Mouse (Mus musculus): Measurements from ENCODE around the gene Ano4. TPM values are rescaled to one million over a fixed set of nuclear protein-coding genes. Genes with fewer than 3 reads are reported as not detected.

Gene Ano4
- polyA plus RNA-seq, 1 experiment from 2014 or later: 0.55 TPM

DNA sequence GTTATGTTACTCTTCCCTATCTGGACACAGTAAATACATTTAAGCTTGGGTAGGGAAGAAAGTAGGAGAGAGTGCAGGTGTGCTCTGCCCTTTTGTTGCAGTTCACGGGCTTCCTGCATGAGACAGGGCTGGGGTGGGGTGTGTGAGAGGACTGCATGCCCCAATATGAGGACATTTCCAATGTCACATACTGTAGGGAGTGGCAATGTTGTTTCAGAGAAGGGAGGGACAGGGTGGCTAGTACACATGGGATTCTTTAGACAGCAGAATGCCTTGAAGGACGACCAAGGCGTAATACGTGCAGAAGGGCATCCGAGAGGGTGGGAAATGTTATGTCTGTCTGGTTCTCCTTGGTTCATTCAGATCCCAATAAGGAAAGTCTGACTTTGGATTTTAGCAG is 18.2 kb downstream of the Ano4 start:
- Histone ChIP-seq H3K4me3 (ENCODE audit: low read depth, low read length) (no peak overlapping the region), H3K27ac (ENCODE audit: low read depth) (no peak overlapping the region), H3K9ac (ENCODE audit: low read length) (no peak overlapping the region), H3K9me3 (ENCODE audit: control insufficient read depth, low read length) (no peaks in the 10 kb centered on the region), H3K4me1 (replicated peaks; ENCODE audit: control insufficient read depth, insufficient read depth, low read length) (no peaks in the 10 kb centered on the region), H3K36me3 (ENCODE audit: control insufficient read depth, insufficient read depth, low read length) (no peaks in the 10 kb centered on the region), H3K27me3 (replicated peaks; ENCODE audit: control insufficient read depth, insufficient read depth, low read length) (no peaks in the 10 kb centered on the region), H3K4me2 (ENCODE audit: low read length) (no peak overlapping the region)
- DNase-seq (ENCODE audit: low spot score): no peak
- no peak for ATAC-seq (replicated peaks; ENCODE audit: low FRiP score, low TSS enrichment, low read depth)
- 83% methylated on average over 5 of the region's 5 CpGs for WGBS

DNA sequence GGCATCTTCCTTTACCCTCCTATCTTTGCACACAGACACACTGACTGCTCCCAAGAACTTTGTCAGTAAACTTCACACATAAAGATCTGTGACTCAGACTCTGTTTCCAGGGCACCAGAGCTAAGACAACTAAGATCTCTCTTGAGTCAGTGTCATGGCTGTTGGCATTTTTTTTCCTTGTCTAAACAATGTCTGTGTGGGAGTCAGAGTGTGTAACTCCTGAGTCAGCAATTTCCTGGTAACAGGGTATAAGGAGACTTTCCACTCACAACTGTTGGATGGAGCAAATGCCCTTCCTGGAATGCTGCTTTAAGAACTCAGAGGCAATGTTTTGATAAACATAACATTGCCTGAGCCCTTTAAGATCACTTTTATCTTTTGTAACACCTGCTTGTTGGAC is 37.0 kb downstream of the Ano4 start:
- DNase-seq (ENCODE audit: low spot score): no peak
- Histone ChIP-seq H3K27ac (ENCODE audit: low read depth) (no peak overlapping the region), H3K4me3 (ENCODE audit: low read depth, low read length) (no peak overlapping the region), H3K9ac (ENCODE audit: low read length) (no peak overlapping the region), H3K4me2 (ENCODE audit: low read length) (no peak overlapping the region), H3K27me3 (replicated peaks; ENCODE audit: control insufficient read depth, insufficient read depth, low read length) (no peaks in the 10 kb centered on the region), H3K36me3 (ENCODE audit: control insufficient read depth, insufficient read depth, low read length) (no peaks in the 10 kb centered on the region), H3K4me1 (replicated peaks; ENCODE audit: control insufficient read depth, insufficient read depth, low read length) (no peaks in the 10 kb centered on the region), H3K9me3 (ENCODE audit: control insufficient read depth, low read length) (0 out of 2 replicates have a peak, but pooled peaks cover 7% of the 10 kb centered on the region)
- no peak for ATAC-seq (replicated peaks; ENCODE audit: low FRiP score, low TSS enrichment, low read depth)

DNA sequence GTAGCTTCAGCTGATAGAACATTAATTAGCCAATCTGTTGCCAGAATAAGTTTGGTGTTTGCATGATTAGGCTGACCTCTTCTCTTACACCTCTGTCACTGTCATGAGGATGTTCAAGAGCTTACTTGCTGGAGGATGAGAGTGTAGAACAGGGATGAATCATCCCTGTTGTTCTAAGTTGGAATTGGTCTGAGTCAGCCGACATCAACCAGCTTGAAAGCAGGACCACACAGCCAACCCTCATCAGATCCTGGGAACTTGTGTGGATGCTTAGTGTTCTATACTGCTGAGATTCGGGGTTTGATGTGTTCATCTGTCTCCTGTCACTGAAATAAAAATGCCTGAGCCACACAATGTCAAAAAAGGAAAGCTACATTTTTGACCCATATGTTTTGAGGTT is 44.2 kb downstream of the Ano4 start:
- no peak overlapping the region for H3K9ac ChIP-seq (ENCODE audit: low read length)
- ATAC-seq (replicated peaks; ENCODE audit: low FRiP score, low TSS enrichment, low read depth) (no peak), DNase-seq (ENCODE audit: low spot score) (no peak)
- no peak overlapping the region for H3K4me3 ChIP-seq (ENCODE audit: low read depth, low read length)
- H3K9me3 ChIP-seq (ENCODE audit: control insufficient read depth, low read length): no peaks in the 10 kb centered on the region
- no peak overlapping the region for H3K4me2 ChIP-seq (ENCODE audit: low read length)
- 69% methylated on average over 2 of the region's 2 CpGs for WGBS
- no peaks in the 10 kb centered on the region for H3K4me1 ChIP-seq (replicated peaks; ENCODE audit: control insufficient read depth, insufficient read depth, low read length)
- H3K27me3 ChIP-seq (replicated peaks; ENCODE audit: control insufficient read depth, insufficient read depth, low read length): no peaks in the 10 kb centered on the region
- no peaks in the 10 kb centered on the region for H3K36me3 ChIP-seq (ENCODE audit: control insufficient read depth, insufficient read depth, low read length)
- H3K27ac ChIP-seq (ENCODE audit: low read depth): no peak overlapping the region

DNA sequence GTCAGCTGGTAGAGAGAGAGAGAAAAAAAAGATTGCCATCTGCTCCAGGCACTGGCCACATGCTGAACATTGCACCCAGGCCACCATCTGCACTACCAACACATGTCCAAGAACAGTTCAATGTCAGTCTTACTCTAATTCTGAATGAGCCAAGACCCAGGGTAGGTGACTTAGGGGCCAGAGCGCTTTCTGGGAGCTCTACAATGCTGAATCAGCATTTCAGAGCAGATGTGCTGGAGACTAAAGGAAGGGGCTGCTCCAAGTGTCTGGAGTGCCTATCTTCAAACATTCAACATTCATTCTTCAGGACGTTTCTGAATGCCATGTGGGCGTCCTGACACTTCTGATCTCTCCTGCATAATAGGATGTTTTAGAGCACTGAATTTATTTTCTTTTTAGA is 51.8 kb downstream of the Ano4 start:
- Histone ChIP-seq H3K9ac (ENCODE audit: low read length) (no peak overlapping the region), H3K27me3 (replicated peaks; ENCODE audit: control insufficient read depth, insufficient read depth, low read length) (no peaks in the 10 kb centered on the region), H3K4me1 (replicated peaks; ENCODE audit: control insufficient read depth, insufficient read depth, low read length) (no peaks in the 10 kb centered on the region), H3K36me3 (ENCODE audit: control insufficient read depth, insufficient read depth, low read length) (no peaks in the 10 kb centered on the region), H3K4me3 (ENCODE audit: low read depth, low read length) (no peak overlapping the region), H3K4me2 (ENCODE audit: low read length) (no peak overlapping the region), H3K9me3 (ENCODE audit: control insufficient read depth, low read length) (no peaks in the 10 kb centered on the region), H3K27ac (ENCODE audit: low read depth) (no peak overlapping the region)
- 70% methylated on average over 3 of the region's 3 CpGs for WGBS
- DNase-seq (ENCODE audit: low spot score): no peak
- ATAC-seq (replicated peaks; ENCODE audit: low FRiP score, low TSS enrichment, low read depth): no peak

DNA sequence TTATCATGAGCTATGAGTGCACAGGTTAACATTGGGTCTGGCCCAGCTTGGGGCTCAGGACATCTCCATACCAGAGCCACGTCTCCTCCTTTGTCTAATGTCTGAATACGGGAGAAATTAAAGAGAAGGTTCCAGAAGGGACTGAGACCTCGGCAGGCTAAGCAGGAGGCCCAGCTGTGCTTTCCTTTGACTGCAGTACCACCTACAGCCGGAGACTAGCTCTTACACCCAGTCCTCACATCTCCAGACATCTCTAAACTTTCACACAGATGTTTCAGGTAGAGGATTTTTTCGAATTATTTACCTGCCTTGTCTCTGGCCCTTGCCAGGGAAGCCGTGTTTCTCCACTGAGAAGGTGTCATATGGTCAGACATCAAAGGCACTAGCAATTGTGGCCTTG is 53.9 kb downstream of the Ano4 start:
- no peaks in the 10 kb centered on the region for H3K27me3 ChIP-seq (replicated peaks; ENCODE audit: control insufficient read depth, insufficient read depth, low read length)
- no peak for DNase-seq (ENCODE audit: low spot score)
- 67% methylated on average over 6 of the region's 6 CpGs for WGBS
- H3K36me3 ChIP-seq (ENCODE audit: control insufficient read depth, insufficient read depth, low read length): no peaks in the 10 kb centered on the region
- no peak overlapping the region for H3K9ac ChIP-seq (ENCODE audit: low read length)
- H3K27ac ChIP-seq (ENCODE audit: low read depth): no peak overlapping the region
- H3K9me3 ChIP-seq (ENCODE audit: control insufficient read depth, low read length): no peaks in the 10 kb centered on the region
- no peak overlapping the region for H3K4me3 ChIP-seq (ENCODE audit: low read depth, low read length)
- H3K4me1 ChIP-seq (replicated peaks; ENCODE audit: control insufficient read depth, insufficient read depth, low read length): no peaks in the 10 kb centered on the region
- H3K4me2 ChIP-seq (ENCODE audit: low read length): no peak overlapping the region
- no peak for ATAC-seq (replicated peaks; ENCODE audit: low FRiP score, low TSS enrichment, low read depth)

- no peaks in the 10 kb centered on the region for H3K36me3 ChIP-seq (ENCODE audit: control insufficient read depth, insufficient read depth, low read length)
- no peak overlapping the region for H3K9ac ChIP-seq (ENCODE audit: low read length)
- no peak overlapping the region for H3K27ac ChIP-seq (ENCODE audit: low read depth)
- no peaks in the 10 kb centered on the region for H3K27me3 ChIP-seq (replicated peaks; ENCODE audit: control insufficient read depth, insufficient read depth, low read length)
- H3K4me2 ChIP-seq (ENCODE audit: low read length): no peak overlapping the region
- H3K4me3 ChIP-seq (ENCODE audit: low read depth, low read length): no peak overlapping the region
- H3K4me1 ChIP-seq (replicated peaks; ENCODE audit: control insufficient read depth, insufficient read depth, low read length): no peaks in the 10 kb centered on the region
- no peaks in the 10 kb centered on the region for H3K9me3 ChIP-seq (ENCODE audit: control insufficient read depth, low read length)
- 89% methylated on average over 4 of the region's 4 CpGs for WGBS
- ATAC-seq (replicated peaks; ENCODE audit: low FRiP score, low TSS enrichment, low read depth): no peak
- DNase-seq (ENCODE audit: low spot score): no peak
Measured at GRCm38 (mm10) chr10:89289290-89289689, 55.3 kb downstream of the Ano4 start.

DNA sequence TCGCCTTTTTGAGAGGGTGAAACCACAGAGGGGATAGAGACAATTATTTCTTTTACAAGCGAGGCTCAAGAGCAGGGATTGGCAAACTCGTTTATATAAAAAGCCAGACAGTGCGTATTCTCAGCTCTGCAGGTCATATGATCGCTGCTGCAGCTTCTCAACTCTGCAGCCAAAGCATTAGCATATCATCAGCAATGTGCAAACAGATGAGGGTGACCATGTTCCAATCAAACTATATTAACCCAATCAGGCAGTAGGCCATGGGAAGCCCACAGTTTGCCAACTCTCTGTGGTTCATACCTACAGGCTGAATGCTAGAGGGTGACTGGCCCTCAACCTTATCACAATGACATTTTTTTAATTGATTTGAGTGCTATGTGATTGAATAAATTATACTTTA is 64.2 kb downstream of the Ano4 start:
- DNase-seq (ENCODE audit: low spot score) (no peak), ATAC-seq (replicated peaks; ENCODE audit: low FRiP score, low TSS enrichment, low read depth) (no peak)
- Histone ChIP-seq H3K4me1 (replicated peaks; ENCODE audit: control insufficient read depth, insufficient read depth, low read length) (no peaks in the 10 kb centered on the region), H3K4me3 (ENCODE audit: low read depth, low read length) (no peak overlapping the region), H3K27me3 (replicated peaks; ENCODE audit: control insufficient read depth, insufficient read depth, low read length) (no peaks in the 10 kb centered on the region), H3K9ac (ENCODE audit: low read length) (no peak overlapping the region), H3K36me3 (ENCODE audit: control insufficient read depth, insufficient read depth, low read length) (no peaks in the 10 kb centered on the region), H3K27ac (ENCODE audit: low read depth) (no peak overlapping the region), H3K4me2 (ENCODE audit: low read length) (no peak overlapping the region), H3K9me3 (ENCODE audit: control insufficient read depth, low read length) (no peaks in the 10 kb centered on the region)
- WGBS: 67% methylated on average over 5 of the region's 5 CpGs

DNA sequence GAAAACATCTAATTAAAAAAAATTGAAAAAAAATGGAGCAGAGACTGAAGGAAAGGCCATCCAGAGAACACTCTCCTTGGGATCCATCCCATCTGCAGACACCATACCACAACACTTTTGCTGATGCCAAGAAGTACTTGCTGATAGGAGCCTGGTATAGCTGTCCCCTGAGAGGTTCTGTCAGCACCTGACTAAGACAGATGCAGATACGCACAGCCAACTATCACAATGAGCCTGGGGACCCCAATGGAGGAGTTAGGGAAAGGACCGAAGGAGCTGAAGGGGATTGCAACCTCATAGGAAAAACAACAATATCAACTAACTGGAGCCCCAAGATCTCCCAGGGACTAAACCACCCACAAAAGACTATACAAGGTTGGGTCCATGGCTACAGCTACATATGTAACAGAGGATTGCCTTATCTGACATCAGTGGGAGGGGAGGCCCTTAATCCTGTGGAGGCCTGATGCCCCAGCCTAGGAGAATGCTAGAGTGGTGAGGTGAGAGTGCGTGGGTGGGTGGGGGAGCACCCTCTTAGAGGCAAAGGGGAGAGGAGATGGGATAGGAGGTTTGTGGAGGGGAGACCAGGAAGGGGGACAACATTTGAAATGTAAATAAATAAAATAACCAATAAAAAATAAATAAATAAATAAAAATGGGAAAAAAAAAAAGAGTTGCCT is 71.4 kb downstream of the Ano4 start:
- Histone ChIP-seq H3K27me3 (replicated peaks; ENCODE audit: control insufficient read depth, insufficient read depth, low read length) (no peaks in the 10 kb centered on the region), H3K9me3 (ENCODE audit: control insufficient read depth, low read length) (no peaks in the 10 kb centered on the region), H3K4me3 (ENCODE audit: low read depth, low read length) (no peak overlapping the region), H3K4me2 (ENCODE audit: low read length) (no peak overlapping the region), H3K27ac (ENCODE audit: low read depth) (no peak overlapping the region), H3K36me3 (ENCODE audit: control insufficient read depth, insufficient read depth, low read length) (no peaks in the 10 kb centered on the region), H3K9ac (ENCODE audit: low read length) (no peak overlapping the region), H3K4me1 (replicated peaks; ENCODE audit: control insufficient read depth, insufficient read depth, low read length) (no peaks in the 10 kb centered on the region)
- DNase-seq (ENCODE audit: low spot score) (no peak), ATAC-seq (replicated peaks; ENCODE audit: low FRiP score, low TSS enrichment, low read depth) (no peak)
- 91% methylated on average over 3 of the region's 3 CpGs for WGBS

DNA sequence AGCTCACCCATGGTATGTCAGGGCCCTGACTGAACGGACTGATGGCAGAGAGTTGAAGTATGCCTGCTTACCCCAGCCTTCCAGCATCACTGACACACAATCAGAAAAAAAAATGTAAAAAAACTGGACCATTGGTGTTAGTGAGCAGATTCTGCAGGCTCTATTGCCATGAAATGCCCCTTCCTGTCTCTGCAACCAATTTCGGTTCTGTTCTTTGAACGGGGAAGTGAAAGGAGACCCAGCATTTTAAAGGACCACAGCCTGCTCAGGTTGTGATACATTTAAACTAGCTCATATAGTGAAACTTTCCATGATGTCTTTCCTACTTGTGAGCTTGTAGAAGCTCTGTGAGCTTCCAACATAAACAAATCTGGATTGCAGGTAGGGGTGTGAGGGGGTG is 77.2 kb downstream of the Ano4 start:
- H3K4me1 ChIP-seq (replicated peaks; ENCODE audit: control insufficient read depth, insufficient read depth, low read length): no peaks in the 10 kb centered on the region
- no peak for DNase-seq (ENCODE audit: low spot score)
- H3K27ac ChIP-seq (ENCODE audit: low read depth): no peak overlapping the region
- H3K4me2 ChIP-seq (ENCODE audit: low read length): no peak overlapping the region
- ATAC-seq (replicated peaks; ENCODE audit: low FRiP score, low TSS enrichment, low read depth): no peak
- H3K4me3 ChIP-seq (ENCODE audit: low read depth, low read length): no peak overlapping the region
- 85% methylated on average over 3 of the region's 3 CpGs for whole genome bisulfite sequencing
- no peaks in the 10 kb centered on the region for H3K27me3 ChIP-seq (replicated peaks; ENCODE audit: control insufficient read depth, insufficient read depth, low read length)
- no peak overlapping the region for H3K9ac ChIP-seq (ENCODE audit: low read length)
- H3K36me3 ChIP-seq (ENCODE audit: control insufficient read depth, insufficient read depth, low read length): no peaks in the 10 kb centered on the region
- no peaks in the 10 kb centered on the region for H3K9me3 ChIP-seq (ENCODE audit: control insufficient read depth, low read length)
